Mouse (Mus musculus): ENCODE data around the gene Tmem170.

DNA sequence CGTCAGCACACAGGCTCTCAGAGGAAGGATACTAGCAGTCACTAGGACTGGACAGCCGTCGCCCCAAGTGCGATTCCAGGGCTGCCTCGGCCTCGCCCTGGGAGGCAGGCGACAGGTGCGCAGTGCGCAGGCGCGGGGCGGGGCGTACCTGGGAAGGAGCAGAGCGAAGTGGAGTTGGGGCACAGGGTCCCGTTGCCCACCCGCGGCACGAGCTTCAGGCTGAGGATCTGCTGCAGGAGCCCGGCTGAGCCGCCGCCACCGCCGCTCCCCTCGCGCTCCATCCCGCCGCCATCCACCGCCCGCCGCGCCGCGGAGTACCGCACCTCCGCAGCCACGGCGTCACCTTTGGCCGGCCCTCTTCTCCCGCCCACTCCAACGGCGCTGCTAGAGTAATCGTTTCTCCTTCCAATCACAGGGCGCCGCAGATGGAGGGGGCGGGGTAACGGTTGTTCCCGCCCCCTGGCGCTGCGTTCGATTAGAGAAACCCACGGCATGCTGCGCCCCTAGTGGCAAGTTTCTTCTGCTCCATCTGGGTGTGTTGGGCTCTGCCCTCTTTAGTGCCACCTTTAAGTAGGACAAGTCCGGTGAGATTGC, at the start of gene Tmem170:
- TF ChIP-seq CTCF (IDR thresholded peaks at IDR 0.05; ENCODE audit: extremely low read depth, insufficient read depth, low read length) (peak; percentile 78), POLR2A (IDR thresholded peaks at IDR 0.05; ENCODE audit: extremely low read depth, insufficient read depth, low read length) (peak; percentile 68)

Data from cortical plate, adult 2 months (tissue).